Mouse (Mus musculus): ENCODE results near the gene Plin3.

DNA sequence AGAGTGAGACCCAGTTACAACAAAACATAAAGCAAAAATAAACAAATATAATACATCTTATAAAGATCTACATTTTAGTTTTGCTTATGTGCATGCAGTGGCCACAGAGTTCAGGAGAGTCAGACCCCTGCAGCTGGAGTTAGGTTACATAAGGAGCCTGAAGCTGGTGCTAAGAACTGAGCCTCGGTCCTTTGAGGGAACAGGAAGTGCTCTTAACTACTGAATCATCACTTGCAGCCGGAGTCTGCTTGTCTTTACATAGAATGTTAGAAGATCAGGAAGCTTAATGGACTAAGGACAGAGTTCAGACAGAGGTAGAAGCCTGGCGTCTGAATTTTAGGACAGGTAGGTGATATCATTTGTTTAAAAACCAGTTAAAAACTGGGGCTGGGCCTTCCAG is 3.8 kb downstream of the Plin3 start:
- TF ChIP-seq POLR2A (IDR thresholded peaks at IDR 0.05; ENCODE audit: extremely low read depth, insufficient read depth, low read length) (no peak), CTCF (IDR thresholded peaks at IDR 0.05; ENCODE audit: low read depth, low read length) (no peak)
